Comparison of ENCODE assay signal across 9 mouse cellular contexts in the genomic region with DNA sequence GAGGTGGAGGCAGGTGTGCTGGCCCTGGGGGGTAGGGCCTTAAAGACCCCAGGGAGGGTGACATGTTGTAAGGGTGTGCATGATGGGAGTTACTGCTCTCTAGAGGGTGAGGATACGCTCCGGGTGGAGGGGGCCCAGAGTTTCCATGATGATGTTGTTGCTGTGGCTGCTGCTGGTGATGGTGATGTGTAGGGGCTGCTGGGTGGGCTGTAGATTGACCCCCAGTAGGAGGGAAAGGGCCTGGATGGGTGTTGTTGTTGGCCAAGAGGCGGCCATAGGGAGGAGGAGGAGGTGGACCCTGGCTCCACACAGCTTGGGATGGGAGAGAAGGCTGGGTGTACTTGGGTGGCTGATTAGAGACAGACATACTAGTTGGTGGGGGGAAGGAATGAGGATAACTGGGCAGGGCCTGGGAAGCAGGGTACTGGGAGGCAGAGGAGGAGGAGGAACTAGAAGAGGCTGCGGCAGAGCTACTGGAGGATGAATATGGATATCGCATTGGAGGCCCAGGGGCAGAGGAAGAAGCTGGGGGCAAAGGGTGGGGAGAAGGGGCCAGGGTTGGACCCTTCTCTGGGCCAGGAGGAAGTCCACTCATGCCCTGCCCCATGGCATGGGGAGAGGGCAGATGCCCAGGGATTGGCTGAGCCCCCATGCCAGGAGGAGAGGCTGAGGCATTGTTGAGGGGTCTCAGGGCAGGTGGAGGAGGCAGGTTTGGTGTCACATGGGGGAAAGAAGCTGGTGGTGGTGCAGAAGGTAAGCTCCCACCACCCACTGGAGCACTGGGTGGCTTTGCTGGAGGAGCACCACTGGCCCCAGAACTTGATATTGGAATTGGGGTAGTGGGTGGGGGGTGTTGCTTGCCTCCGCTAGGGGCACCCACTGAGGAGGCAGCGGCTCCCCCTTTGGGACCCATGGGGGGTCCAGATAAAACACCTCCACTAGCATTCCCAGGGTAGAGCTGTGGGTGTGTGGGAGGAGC. TPM values are rescaled to one million over a fixed set of nuclear protein-coding genes. Genes with fewer than 3 reads are reported as not detected.
DNase-seq lines count a peak whose midpoint lies in the region; ATAC-seq and TF ChIP-seq lines count a peak whose summit lies in the region.
"Had no signal": no experiment of that assay in that cellular context is flagged by ENCODE, and none has a peak within 500 bp of the region (broad histone marks: within the 10 kb centered on the region; RNA-seq: fewer than 3 reads in every experiment).

No protein-coding gene starts in this region.

- no peak for ATAC-seq in liver, embryonic 12.5 days
- no peak for ATAC-seq in erythroid progenitor cell, adult 5-6 weeks (replicated peaks; ENCODE audit: low FRiP score, poor library complexity, severe bottlenecking)
- no peak for ATAC-seq in megakaryocyte-erythroid progenitor cell, adult 5-6 weeks (replicated peaks; ENCODE audit: low FRiP score, low TSS enrichment, poor library complexity, severe bottlenecking)

- peak; percentile 25 to 43 for DNase-seq in cerebellum, adult 2 months
- no peak for DNase-seq in cerebellum, postnatal 4 days (ENCODE audit: low spot score in 2 of 2)
- no peak for DNase-seq in thymus, adult 2 months
- DNase-seq in thymus, postnatal 4 days: no peak
- DNase-seq in retina, embryonic 14.5 days (ENCODE audit: low spot score): no peak

- no peak for TF ChIP-seq CTCF in cerebellum, adult 2 months (IDR thresholded peaks at IDR 0.05; ENCODE audit: borderline replicate concordance, insufficient read depth, low read depth, low read length)
- TF ChIP-seq CTCF in thymus, adult 2 months (IDR thresholded peaks at IDR 0.05; ENCODE audit: borderline replicate concordance, control insufficient read depth, extremely low read depth, insufficient read depth, low read length, poor library complexity): no peak

- no peak overlapping the region for H3K4me3 ChIP-seq in cerebellum, adult 2 months (replicated peaks; ENCODE audit: insufficient read depth, low read depth, low read length)
- peak overlapping the region; percentile 72; the same call in 1 of the 2 replicates for H3K4me3 ChIP-seq in thymus, adult 2 months (ENCODE audit: control insufficient read depth, insufficient read depth, low read length)
- H3K4me3 ChIP-seq in liver, embryonic 12.5 days: peak overlapping the region; percentile 72; the same call in 1 of the 2 replicates

- no peaks in the 10 kb centered on the region for H3K9me3 ChIP-seq in liver, embryonic 12.5 days (replicated peaks)

- peak overlapping the region; percentile 99 for H3K4me2 ChIP-seq in liver, embryonic 12.5 days

- no peak overlapping the region; the same call in 1 of the 2 replicates for H3K9ac ChIP-seq in liver, embryonic 12.5 days

- peaks cover 14% of the 10 kb centered on the region for H3K4me1 ChIP-seq in cerebellum, adult 2 months (ENCODE audit: control insufficient read depth, insufficient read depth, low read length)
- H3K4me1 ChIP-seq in thymus, adult 2 months (replicated peaks; ENCODE audit: control insufficient read depth, insufficient read depth, low read length): peaks cover 28% of the 10 kb centered on the region
- H3K4me1 ChIP-seq in liver, embryonic 12.5 days: peaks cover 24% of the 10 kb centered on the region

- H3K27ac ChIP-seq in cerebellum, adult 2 months (ENCODE audit: insufficient read depth, low read length): no peak overlapping the region
- H3K27ac ChIP-seq in thymus, adult 2 months (ENCODE audit: control insufficient read depth, insufficient read depth, low read length): no peak overlapping the region
- H3K27ac ChIP-seq in liver, embryonic 12.5 days: no peak overlapping the region

- H3K36me3 ChIP-seq in thymus, adult 2 months (ENCODE audit: control insufficient read depth, insufficient read depth, low read length): no peaks in the 10 kb centered on the region
- peaks cover 19% of the 10 kb centered on the region for H3K36me3 ChIP-seq in liver, embryonic 12.5 days

- H3K27me3 ChIP-seq in cerebellum, adult 2 months (ENCODE audit: control insufficient read depth, insufficient read depth, low read length): no peaks in the 10 kb centered on the region
- no peaks in the 10 kb centered on the region for H3K27me3 ChIP-seq in thymus, adult 2 months (ENCODE audit: control insufficient read depth, insufficient read depth, low read length)
- H3K27me3 ChIP-seq in liver, embryonic 12.5 days (replicated peaks): 0 out of 2 replicates have a peak, but pooled peaks cover 2% of the 10 kb centered on the region

- TF ChIP-seq POLR2A in cerebellum, adult 2 months (IDR thresholded peaks at IDR 0.05; ENCODE audit: borderline replicate concordance, insufficient read depth, low read length): no peak
- no peak for TF ChIP-seq POLR2A in thymus, adult 2 months (IDR thresholded peaks at IDR 0.05; ENCODE audit: control insufficient read depth, extremely low read depth, insufficient read depth, low read length, poor library complexity)

- WGBS in cerebellum, adult 2 months: 75% methylated on average over 7 of the region's 7 CpGs
- 96% methylated on average over 7 of the region's 7 CpGs for WGBS in thymus, adult 2 months
- 85% methylated on average over 7 of the region's 7 CpGs for WGBS in liver, embryonic 12.5 days (ENCODE audit: insufficient replicate concordance)

RNA-seq across cellular contexts. Expression of gene Grcc10, which starts 5.8 kb away (rescaled TPM):
- 320 and 329 TPM in 2 replicates for polyA plus RNA-seq in cerebellum, adult 2 months (2012; rRNA removed)
- 265 and 352 TPM in 2 replicates for polyA plus RNA-seq in thymus, adult 2 months (2012; rRNA removed)
- 109 and 116 TPM in 2 replicates for polyA plus RNA-seq in liver, embryonic 12.5 days (2016; fragmentation: Nextera tagmentation; extraction: Ambion mirVana)
- total RNA-seq in erythroid progenitor cell, adult 5-6 weeks (2015; ENCODE audit: low replicate concordance): 26.0 and 63.4 TPM in 2 replicates
- total RNA-seq in erythroid progenitor cell, adult 5-6 weeks (2017; ENCODE audit: low replicate concordance): 21.9 and 23.3 TPM in 2 replicates
- total RNA-seq in megakaryocyte-erythroid progenitor cell, adult 5-6 weeks (2014; fragmentation: Nextera tagmentation): 110 and 141 TPM in 2 replicates
- total RNA-seq in megakaryocyte-erythroid progenitor cell, adult 5-6 weeks (2017): 66.5 and 83.5 TPM in 2 replicates

RNA-seq across cellular contexts. Expression of gene Ptpn6, which starts 8.4 kb away (rescaled TPM):
- polyA plus RNA-seq in cerebellum, adult 2 months (2012; rRNA removed): 2.2 and 2.4 TPM in 2 replicates
- 210 and 212 TPM in 2 replicates for polyA plus RNA-seq in thymus, adult 2 months (2012; rRNA removed)
- 30.8 and 31.3 TPM in 2 replicates for polyA plus RNA-seq in liver, embryonic 12.5 days (2016; fragmentation: Nextera tagmentation; extraction: Ambion mirVana)
- 39.3 and 91.8 TPM in 2 replicates for total RNA-seq in erythroid progenitor cell, adult 5-6 weeks (2015; ENCODE audit: low replicate concordance)
- total RNA-seq in erythroid progenitor cell, adult 5-6 weeks (2017; ENCODE audit: low replicate concordance): 91.8 and 94.2 TPM in 2 replicates
- 65.4 and 76.0 TPM in 2 replicates for total RNA-seq in megakaryocyte-erythroid progenitor cell, adult 5-6 weeks (2014; fragmentation: Nextera tagmentation)
- 189 and 237 TPM in 2 replicates for total RNA-seq in megakaryocyte-erythroid progenitor cell, adult 5-6 weeks (2017)

RNA-seq across cellular contexts. Expression of gene Gm45234, which starts 8.9 kb away (rescaled TPM):
- not detected in 2 replicates for polyA plus RNA-seq in cerebellum, adult 2 months (2012; rRNA removed)
- polyA plus RNA-seq in thymus, adult 2 months (2012; rRNA removed): not detected in 2 replicates
- polyA plus RNA-seq in liver, embryonic 12.5 days (2016; fragmentation: Nextera tagmentation; extraction: Ambion mirVana): not detected in 2 replicates
- not detected in 2 replicates for total RNA-seq in erythroid progenitor cell, adult 5-6 weeks (2015; ENCODE audit: low replicate concordance)
- total RNA-seq in erythroid progenitor cell, adult 5-6 weeks (2017; ENCODE audit: low replicate concordance): not detected in 2 replicates
- not detected in 2 replicates for total RNA-seq in megakaryocyte-erythroid progenitor cell, adult 5-6 weeks (2014; fragmentation: Nextera tagmentation)
- total RNA-seq in megakaryocyte-erythroid progenitor cell, adult 5-6 weeks (2017): not detected in 2 replicates
- total RNA-seq: hematopoietic stem cell, adult 5-6 weeks had no signal

RNA-seq across cellular contexts. Expression of gene Atn1, which starts 9.4 kb away (rescaled TPM):
- 83.5 and 90.3 TPM in 2 replicates for polyA plus RNA-seq in cerebellum, adult 2 months (2012; rRNA removed)
- 48.3 and 51.6 TPM in 2 replicates for polyA plus RNA-seq in thymus, adult 2 months (2012; rRNA removed)
- polyA plus RNA-seq in liver, embryonic 12.5 days (2016; fragmentation: Nextera tagmentation; extraction: Ambion mirVana): 2.6 and 2.9 TPM in 2 replicates
- total RNA-seq in erythroid progenitor cell, adult 5-6 weeks (2015; ENCODE audit: low replicate concordance): 9.4 and 13.8 TPM in 2 replicates
- total RNA-seq in erythroid progenitor cell, adult 5-6 weeks (2017; ENCODE audit: low replicate concordance): 0.15 and 0.51 TPM in 2 replicates
- total RNA-seq in megakaryocyte-erythroid progenitor cell, adult 5-6 weeks (2014; fragmentation: Nextera tagmentation): 12.9 and 14.4 TPM in 2 replicates
- 1.5 and 1.9 TPM in 2 replicates for total RNA-seq in megakaryocyte-erythroid progenitor cell, adult 5-6 weeks (2017)

RNA-seq across cellular contexts. Expression of gene Eno2, which starts 22.5 kb away (rescaled TPM):
- 888 and 918 TPM in 2 replicates for polyA plus RNA-seq in cerebellum, adult 2 months (2012; rRNA removed)
- 10.2 and 12.9 TPM in 2 replicates for polyA plus RNA-seq in thymus, adult 2 months (2012; rRNA removed)
- polyA plus RNA-seq in liver, embryonic 12.5 days (2016; fragmentation: Nextera tagmentation; extraction: Ambion mirVana): 0.77 and 1.0 TPM in 2 replicates
- total RNA-seq in erythroid progenitor cell, adult 5-6 weeks (2015; ENCODE audit: low replicate concordance): not detected in 2 replicates
- total RNA-seq in erythroid progenitor cell, adult 5-6 weeks (2017; ENCODE audit: low replicate concordance): not detected in 2 replicates
- 0.74 TPM in 1 of 2 replicates, not detected in the other for total RNA-seq in megakaryocyte-erythroid progenitor cell, adult 5-6 weeks (2014; fragmentation: Nextera tagmentation)
- total RNA-seq in megakaryocyte-erythroid progenitor cell, adult 5-6 weeks (2017): not detected in 2 replicates

Comparison
In these comparisons a context has a peak if more than half of its experiments do, and no peak if none do; other contexts are left out.
1. DNase-seq: peak in cerebellum, adult 2 months (2 of 2); none in cerebellum, postnatal 4 days (0 of 2), thymus, adult 2 months (single experiment), thymus, postnatal 4 days (single experiment) and retina, embryonic 14.5 days (single experiment).